Mouse (Mus musculus) lung, embryonic 14.5 days (tissue): ENCODE measurements at regions not wholly inside any gene's neighbourhood (a gene's known extent, or its start where the extent isn't known, plus 50 kb on each side); places are given as distances from the start of the nearest gene placed in this dataset.

Source experiments
- ATAC-seq: fragments of 200-750 bp; cut with Nextera tagmentation; 2 replicates; pipeline ENCODE4 v1.8.0; 2017; ENCODE audit warnings: mild to moderate bottlenecking, moderate TSS enrichment, moderate library complexity; ENCODE audit not compliant: insufficient read depth
- DNase-seq: peaks from one replicate; pipeline ENCODE4 v3.0.0-alpha.2; 2015
- H3K27ac ChIP-seq: fragments of 300-500 bp; sonication (generic); 2 replicates; pipeline ENCODE4 v1.5.1; 2014; ENCODE audit warnings: low read depth, mild to moderate bottlenecking, moderate library complexity
- H3K27me3 ChIP-seq: fragments of 300-500 bp; sonication (generic); 2 replicates; pipeline ENCODE4 v1.6.1; 2014; ENCODE audit warnings: low read length, control low read depth; ENCODE audit not compliant: insufficient read depth
- H3K36me3 ChIP-seq: fragments of 300-500 bp; sonication (generic); 2 replicates; pipeline ENCODE4 v1.6.1; 2014; ENCODE audit warnings: control low read depth; ENCODE audit not compliant: insufficient read depth
- H3K4me1 ChIP-seq: fragments of 300-500 bp; sonication (generic); 2 replicates; pipeline ENCODE4 v1.6.1; 2014; ENCODE audit warnings: antibody characterized with exemption, control low read depth; ENCODE audit not compliant: insufficient read depth
- H3K4me2 ChIP-seq: fragments of 300-500 bp; sonication (generic); 2 replicates; pipeline ENCODE4 v1.6.1; 2014; ENCODE audit warnings: mild to moderate bottlenecking
- H3K4me3 ChIP-seq: fragments of 300-500 bp; sonication (generic); 2 replicates; pipeline ENCODE4 v1.5.1; 2014; ENCODE audit warnings: low read depth, low read length
- H3K9ac ChIP-seq: fragments of 300-500 bp; sonication (generic); 2 replicates; pipeline ENCODE4 v1.6.1; 2014
- H3K9me3 ChIP-seq: fragments of 300-500 bp; sonication (generic); 2 replicates; pipeline ENCODE4 v1.6.1; 2016; ENCODE audit warnings: low read depth, low read length, control low read depth
- CTCF ChIP-seq: IDR thresholded peaks from 2 replicates; pipeline ENCODE4 v1.5.1; 2016; ENCODE audit warnings: antibody characterized with exemption, low read depth
- WGBS: fragments of 180-500 bp; shearing (Covaris S2); extraction: QIAGEN DNeasy Blood & Tissue Kit; methylation state at CpG from one replicate; pipeline ENCODE4 v1.1.7; 2014; 5-methylcytosine and 5-hydroxymethylcytosine counted together

DNA sequence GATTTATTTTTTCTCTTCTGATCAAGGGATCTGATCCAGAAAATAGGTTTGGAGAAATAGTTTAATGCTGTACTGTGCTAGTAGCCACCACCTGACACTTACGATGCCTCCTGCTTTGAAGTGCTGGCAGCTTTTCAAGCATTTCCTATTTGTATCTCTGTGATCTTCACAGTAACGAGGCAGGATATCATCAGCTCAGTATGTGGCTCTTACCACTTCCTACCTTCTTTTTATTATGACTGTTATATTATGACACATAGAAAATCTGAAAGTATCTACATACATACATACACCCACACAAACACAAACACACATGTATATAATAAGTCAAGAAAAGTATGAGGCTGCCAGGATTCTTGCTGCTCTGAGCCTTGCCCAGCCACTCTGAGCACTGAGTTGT, 124.4 kb upstream of the Fut8 start:
- H3K9me3 ChIP-seq, result no peaks in the 10 kb centered on the region
- no peak for ATAC-seq
- no peak overlapping the region for H3K9ac ChIP-seq
- no peaks in the 10 kb centered on the region for H3K4me1 ChIP-seq
- DNase-seq, result no peak
- no peak overlapping the region for H3K4me3 ChIP-seq
- WGBS, result 72% methylated on average over 2 of the region's 2 CpGs
- H3K27me3 ChIP-seq, result no peaks in the 10 kb centered on the region
- H3K4me2 ChIP-seq, result no peak overlapping the region
- H3K36me3 ChIP-seq, result no peaks in the 10 kb centered on the region
- no peak for TF ChIP-seq CTCF
- H3K27ac ChIP-seq, result no peak overlapping the region

DNA sequence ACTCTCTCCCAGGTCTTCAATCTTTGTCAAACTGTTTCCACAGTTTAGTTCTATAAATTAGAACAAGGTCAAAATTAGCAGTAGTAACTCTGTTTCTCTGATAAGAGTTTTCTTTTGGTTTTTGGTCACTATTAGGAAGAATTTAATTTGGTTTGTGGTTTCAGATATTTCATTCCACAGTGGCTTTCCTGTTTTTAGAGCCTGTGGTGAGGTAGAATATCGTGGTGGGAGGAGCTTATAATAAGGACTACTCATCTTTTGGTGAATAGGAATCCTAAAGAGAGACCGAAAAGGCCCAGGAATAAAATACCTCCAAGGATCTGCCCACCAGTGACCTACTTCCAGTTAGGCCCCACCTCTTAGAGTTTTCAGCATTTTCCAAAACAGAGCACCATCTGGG, 125.8 kb upstream of the Fut8 start:
- H3K27me3 ChIP-seq, result no peaks in the 10 kb centered on the region
- H3K9me3 ChIP-seq, result no peaks in the 10 kb centered on the region
- no peak for ATAC-seq
- 71% methylated on average over 2 of the region's 2 CpGs for WGBS
- H3K27ac ChIP-seq, result no peak overlapping the region
- no peak overlapping the region for H3K9ac ChIP-seq
- no peak for TF ChIP-seq CTCF
- no peaks in the 10 kb centered on the region for H3K4me1 ChIP-seq
- H3K4me2 ChIP-seq, result no peak overlapping the region
- no peaks in the 10 kb centered on the region for H3K36me3 ChIP-seq
- DNase-seq, result no peak
- H3K4me3 ChIP-seq, result no peak overlapping the region

DNA sequence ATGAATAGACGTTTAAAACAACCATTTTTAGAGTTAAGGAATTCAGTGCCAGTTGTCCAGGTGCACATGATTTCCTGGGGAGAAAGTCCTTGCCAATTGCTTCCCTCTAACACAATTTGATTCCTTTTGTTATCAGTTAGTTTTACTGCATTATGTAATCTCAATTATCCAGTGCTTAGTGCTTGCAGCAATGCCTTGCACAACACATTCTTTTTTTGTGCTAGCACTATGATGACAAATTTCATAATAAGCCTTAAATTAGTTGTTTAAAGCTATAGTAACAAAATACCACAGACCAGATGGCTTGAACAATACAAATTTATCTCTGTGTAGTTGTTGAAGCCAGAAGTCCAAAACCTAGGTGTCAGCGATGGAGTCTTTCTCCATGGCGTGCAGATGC, 130.7 kb upstream of the Fut8 start:
- DNase-seq (no peak), ATAC-seq (no peak)
- 78% methylated on average over 3 of the region's 3 CpGs for WGBS
- no peak overlapping the region for H3K4me3 ChIP-seq
- no peak for TF ChIP-seq CTCF
- H3K27me3 ChIP-seq, result no peaks in the 10 kb centered on the region
- H3K9ac ChIP-seq, result no peak overlapping the region
- no peaks in the 10 kb centered on the region for H3K9me3 ChIP-seq
- no peak overlapping the region for H3K27ac ChIP-seq
- H3K4me2 ChIP-seq, result no peak overlapping the region
- no peaks in the 10 kb centered on the region for H3K4me1 ChIP-seq
- no peaks in the 10 kb centered on the region for H3K36me3 ChIP-seq

DNA sequence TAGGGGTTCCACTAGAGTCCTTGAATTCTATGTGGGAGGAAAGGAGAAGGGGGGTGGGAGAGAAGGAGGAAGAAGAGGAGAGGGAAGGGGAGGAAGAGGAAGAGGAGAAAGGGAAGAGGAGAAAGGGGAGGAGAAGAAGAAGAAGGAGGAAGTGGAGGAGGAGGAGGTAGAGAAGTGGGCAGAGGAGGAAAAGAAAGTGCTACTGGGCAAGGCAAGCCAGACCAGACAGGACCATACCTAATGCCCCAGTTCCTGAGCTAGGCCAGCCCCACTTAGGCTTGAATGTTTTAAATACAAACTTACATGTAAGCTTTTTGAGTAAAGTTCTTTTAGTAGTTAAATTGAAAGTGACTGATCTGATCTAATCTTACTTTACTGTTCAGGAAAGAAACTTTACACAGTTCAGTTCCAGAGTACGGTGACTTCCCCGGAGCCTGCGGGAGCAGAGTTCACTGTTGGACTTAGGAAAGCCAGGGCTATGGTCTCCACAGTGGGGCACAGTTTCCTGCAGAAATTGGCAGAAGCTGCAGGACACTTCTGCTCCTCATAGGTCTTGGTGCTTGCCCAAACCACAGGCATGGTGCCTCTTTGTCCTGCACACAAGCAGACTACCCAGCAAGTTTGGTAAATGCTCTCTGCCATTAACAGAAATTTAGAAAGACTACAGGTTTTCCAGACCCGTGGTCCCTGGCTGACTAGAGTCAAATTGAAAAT, 131.9 kb upstream of the Fut8 start:
- WGBS, result 70% methylated on average over 4 of the region's 4 CpGs
- ATAC-seq (no peak), DNase-seq (no peak)
- H3K36me3 ChIP-seq, result no peaks in the 10 kb centered on the region
- no peaks in the 10 kb centered on the region for H3K4me1 ChIP-seq
- H3K9me3 ChIP-seq, result no peaks in the 10 kb centered on the region
- H3K4me3 ChIP-seq, result no peak overlapping the region
- H3K9ac ChIP-seq, result no peak overlapping the region
- H3K27ac ChIP-seq, result no peak overlapping the region
- TF ChIP-seq CTCF, result no peak
- no peak overlapping the region for H3K4me2 ChIP-seq
- H3K27me3 ChIP-seq, result no peaks in the 10 kb centered on the region

DNA sequence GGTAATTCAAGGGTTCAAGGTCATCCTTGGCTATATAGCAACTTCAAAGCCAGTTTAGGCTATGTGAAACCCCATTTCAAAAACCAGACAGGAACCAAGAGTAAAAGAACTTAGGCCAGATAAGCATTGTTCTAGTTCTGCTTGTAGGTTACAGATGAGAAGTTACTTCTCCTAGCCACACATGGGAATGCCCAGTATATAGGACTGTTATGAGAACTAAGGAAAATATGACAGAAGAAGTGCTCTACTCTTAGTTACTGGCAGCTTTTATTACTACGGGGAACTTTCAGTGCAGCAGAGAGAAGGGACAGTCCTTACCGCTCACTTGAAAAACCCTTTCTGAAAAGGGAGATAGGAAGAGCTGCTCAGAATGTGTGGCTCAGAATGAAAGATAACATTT, 137.4 kb upstream of the Fut8 start:
- Histone ChIP-seq H3K9me3 (no peaks in the 10 kb centered on the region), H3K4me2 (no peak overlapping the region), H3K4me3 (no peak overlapping the region), H3K36me3 (no peaks in the 10 kb centered on the region), H3K27me3 (no peaks in the 10 kb centered on the region), H3K27ac (no peak overlapping the region), H3K9ac (no peak overlapping the region), H3K4me1 (no peaks in the 10 kb centered on the region)
- WGBS, result 80% methylated on average over 2 of the region's 2 CpGs
- no peak for ATAC-seq
- TF ChIP-seq CTCF, result no peak
- DNase-seq, result no peak

DNA sequence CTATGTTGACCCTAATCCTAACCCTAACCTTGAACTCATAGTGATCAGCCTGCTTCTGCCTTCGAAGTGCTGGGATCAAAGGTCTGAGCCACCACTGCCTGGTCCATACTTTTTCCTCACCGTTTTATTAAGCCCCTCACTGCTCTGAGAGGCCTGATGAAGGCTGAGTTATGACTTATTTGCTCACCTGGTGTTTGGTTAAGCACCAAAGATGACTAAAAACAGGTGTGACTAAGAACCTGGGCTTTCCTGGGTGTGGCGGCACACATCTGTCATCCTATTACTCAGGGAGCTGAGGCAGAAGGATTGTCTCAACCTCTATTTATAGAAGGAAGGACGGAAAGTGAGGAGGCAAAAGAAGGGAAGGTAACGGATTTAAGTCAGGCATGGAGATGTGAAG, 137.5 kb upstream of the Max start:
- DNase-seq (no peak), ATAC-seq (no peak)
- Histone ChIP-seq H3K9me3 (no peaks in the 10 kb centered on the region), H3K4me2 (no peak overlapping the region), H3K36me3 (no peaks in the 10 kb centered on the region), H3K27me3 (no peaks in the 10 kb centered on the region), H3K9ac (no peak overlapping the region), H3K4me1 (no peaks in the 10 kb centered on the region), H3K4me3 (no peak overlapping the region), H3K27ac (no peak overlapping the region)
- TF ChIP-seq CTCF, result no peak
- WGBS, result 75% methylated on average over 5 of the region's 5 CpGs

DNA sequence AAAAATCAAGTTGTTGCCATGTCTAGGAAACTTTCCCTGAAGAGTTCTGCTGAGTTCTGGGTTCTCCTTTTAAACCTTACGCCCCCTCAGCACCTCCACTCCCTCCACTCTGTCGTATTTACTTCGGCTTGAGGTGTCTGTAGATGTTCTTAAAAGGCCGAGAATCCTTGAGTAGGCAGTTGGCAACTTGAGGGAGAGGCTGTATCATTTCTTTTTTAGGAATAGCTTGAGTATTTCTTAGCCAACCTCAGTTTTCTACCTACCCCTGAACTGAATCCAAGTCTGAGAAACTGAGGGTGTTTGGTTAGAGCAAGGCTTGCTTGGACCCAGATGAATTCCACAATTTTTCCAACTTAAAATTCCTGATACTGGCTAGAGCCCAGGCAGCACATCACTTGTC, 136.8 kb upstream of the Max start:
- 84% methylated on average over 4 of the region's 4 CpGs for WGBS
- DNase-seq, result no peak
- H3K4me1 ChIP-seq, result no peaks in the 10 kb centered on the region
- no peak for ATAC-seq
- H3K36me3 ChIP-seq, result no peaks in the 10 kb centered on the region
- H3K4me3 ChIP-seq, result no peak overlapping the region
- H3K27ac ChIP-seq, result no peak overlapping the region
- H3K9ac ChIP-seq, result no peak overlapping the region
- H3K4me2 ChIP-seq, result no peak overlapping the region
- H3K9me3 ChIP-seq, result no peaks in the 10 kb centered on the region
- H3K27me3 ChIP-seq, result no peaks in the 10 kb centered on the region
- TF ChIP-seq CTCF, result no peak

DNA sequence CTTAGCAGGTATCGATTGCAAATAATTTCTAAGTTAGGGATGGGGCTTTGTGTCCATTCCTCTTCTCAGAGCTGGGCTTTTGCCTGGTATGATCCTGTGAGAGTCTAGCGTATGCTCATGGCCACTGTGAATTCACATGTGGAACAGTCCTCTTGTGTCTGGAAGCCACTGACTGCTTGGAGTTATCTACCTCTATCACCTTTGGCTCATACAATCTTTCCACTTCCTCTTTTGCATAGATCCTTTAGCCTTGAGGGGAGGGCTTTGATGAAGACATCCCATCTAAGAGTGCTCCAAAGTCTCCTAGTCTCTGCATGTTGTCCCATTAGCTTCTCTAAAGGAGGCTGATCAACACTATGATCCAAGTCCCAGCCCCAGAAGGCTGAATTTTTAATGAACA, 135.8 kb upstream of the Max start:
- WGBS, result 97% methylated on average over 2 of the region's 2 CpGs

More for the DNA sequence above, 135.8 kb upstream of the Max start:
- no peaks in the 10 kb centered on the region for H3K9me3 ChIP-seq
- H3K4me2 ChIP-seq, result no peak overlapping the region
- H3K36me3 ChIP-seq, result no peaks in the 10 kb centered on the region
- DNase-seq, result no peak
- no peak for ATAC-seq
- no peaks in the 10 kb centered on the region for H3K27me3 ChIP-seq
- H3K4me1 ChIP-seq, result 0 out of 2 replicates have a peak, but pooled peaks cover 4% of the 10 kb centered on the region
- no peak for TF ChIP-seq CTCF
- no peak overlapping the region for H3K9ac ChIP-seq
- no peak overlapping the region for H3K27ac ChIP-seq
- no peak overlapping the region for H3K4me3 ChIP-seq
